Mouse (Mus musculus): ENCODE measurements around the gene Pdik1l. TPM values are rescaled to one million over a fixed set of nuclear protein-coding genes. Genes with fewer than 3 reads are reported as not detected.
A peak's percentile ranks its signal among the peaks of the same experiment; 100 is the strongest.
"Not testable (repeated sequence)": the region's sequence is repeated elsewhere in the genome, so short reads cannot be mapped to it uniquely, and the experiment has no call there.

Pdik1l gene
- polyA plus RNA-seq, 1 experiment from 2014 or later, result 32.5 TPM

DNA sequence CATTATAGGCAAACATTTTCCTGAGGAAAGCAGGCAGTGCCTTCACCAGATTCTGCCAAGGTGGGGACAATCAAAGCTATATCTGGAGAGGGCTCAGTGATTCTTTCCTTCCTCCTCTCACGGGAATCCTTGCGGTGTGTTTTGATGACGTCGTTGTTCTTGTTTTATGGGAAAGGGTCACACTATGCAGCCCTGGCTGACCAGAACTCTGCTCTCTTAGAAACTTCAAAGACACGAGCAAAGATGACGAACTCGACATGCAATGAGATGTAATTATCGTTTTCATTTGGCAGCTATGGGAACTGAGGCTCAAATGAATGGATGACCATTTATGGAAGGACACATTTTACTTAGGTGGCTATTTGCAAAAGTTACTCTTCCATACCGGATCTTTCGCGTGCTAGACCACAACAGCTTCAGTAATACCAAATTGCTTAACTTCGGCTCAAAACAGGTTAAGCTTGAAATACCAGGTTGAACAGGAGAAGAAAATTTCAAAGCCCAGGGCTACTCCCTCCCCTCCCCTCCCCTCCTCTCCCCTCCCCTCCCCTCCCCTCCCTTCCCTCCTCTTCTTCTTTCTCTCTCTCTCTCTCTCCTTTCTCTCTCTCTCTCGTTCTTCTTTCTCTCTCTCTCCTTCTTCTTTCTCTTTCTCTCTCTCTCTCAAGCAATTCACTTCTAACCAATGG is 14.8 kb downstream of the Pdik1l start:
- Histone ChIP-seq H3K27ac (ENCODE audit: low read depth, low read length) (no peak overlapping the region), H3K4me2 (ENCODE audit: low read length) (peak overlapping the region; percentile 25), H3K4me1 (ENCODE audit: control insufficient read depth, insufficient read depth, low read depth, low read length) (no peaks in the 10 kb centered on the region), H3K36me3 (ENCODE audit: control insufficient read depth, insufficient read depth, low read length) (peaks cover 6% of the 10 kb centered on the region), H3K27me3 (replicated peaks; ENCODE audit: control insufficient read depth, insufficient read depth, low read length) (no peaks in the 10 kb centered on the region), H3K4me3 (ENCODE audit: low read length) (no peak overlapping the region), H3K9me3 (ENCODE audit: control insufficient read depth, low read length) (no peaks in the 10 kb centered on the region), H3K9ac (ENCODE audit: low read depth, low read length) (no peak overlapping the region)
- 34% methylated on average over 13 of the region's 13 CpGs for WGBS
- no peak for ATAC-seq

DNA sequence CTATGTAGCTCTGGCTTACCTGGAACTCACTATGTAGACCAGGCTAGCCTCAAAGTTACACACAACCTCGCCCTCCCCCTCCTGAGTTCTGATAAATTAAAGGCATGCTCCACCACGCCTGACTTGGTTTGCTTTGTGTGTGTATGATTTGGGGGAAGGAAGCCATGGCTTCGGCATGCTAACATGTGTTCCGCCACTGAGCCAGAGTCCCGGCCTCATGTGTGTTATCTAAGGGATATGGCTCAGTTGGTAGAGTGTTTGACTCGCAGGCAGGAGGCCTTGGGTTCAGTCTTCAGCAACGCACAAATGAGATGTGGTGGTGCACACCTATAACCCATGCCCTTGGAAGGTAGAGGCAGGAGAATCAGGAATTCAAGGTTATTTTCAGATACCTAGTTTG is 15.7 kb downstream of the Pdik1l start:
- no peak for ATAC-seq
- 81% methylated on average over 7 of the region's 7 CpGs for WGBS

GRCm38 (mm10) chr4:134269622-134270021 is 18.1 kb downstream of the Pdik1l start:
- H3K4me2 ChIP-seq (ENCODE audit: low read length); H3K4me3 ChIP-seq (ENCODE audit: low read length); H3K27ac ChIP-seq (ENCODE audit: low read depth, low read length); H3K9ac ChIP-seq (ENCODE audit: low read depth, low read length); H3K4me1 ChIP-seq (ENCODE audit: control insufficient read depth, insufficient read depth, low read depth, low read length); H3K36me3 ChIP-seq (ENCODE audit: control insufficient read depth, insufficient read depth, low read length); ATAC-seq; H3K27me3 ChIP-seq (replicated peaks; ENCODE audit: control insufficient read depth, insufficient read depth, low read length); H3K9me3 ChIP-seq (ENCODE audit: control insufficient read depth, low read length): not testable (repeated sequence)

More for the DNA sequence above, 15.7 kb downstream of the Pdik1l start:
- no peaks in the 10 kb centered on the region for H3K9me3 ChIP-seq (ENCODE audit: control insufficient read depth, low read length)
- H3K4me3 ChIP-seq (ENCODE audit: low read length), result no peak overlapping the region
- no peaks in the 10 kb centered on the region for H3K27me3 ChIP-seq (replicated peaks; ENCODE audit: control insufficient read depth, insufficient read depth, low read length)
- no peak overlapping the region for H3K9ac ChIP-seq (ENCODE audit: low read depth, low read length)
- no peak overlapping the region for H3K4me2 ChIP-seq (ENCODE audit: low read length)
- H3K36me3 ChIP-seq (ENCODE audit: control insufficient read depth, insufficient read depth, low read length), result peaks cover 5% of the 10 kb centered on the region
- no peaks in the 10 kb centered on the region for H3K4me1 ChIP-seq (ENCODE audit: control insufficient read depth, insufficient read depth, low read depth, low read length)
- no peak overlapping the region for H3K27ac ChIP-seq (ENCODE audit: low read depth, low read length)

DNA sequence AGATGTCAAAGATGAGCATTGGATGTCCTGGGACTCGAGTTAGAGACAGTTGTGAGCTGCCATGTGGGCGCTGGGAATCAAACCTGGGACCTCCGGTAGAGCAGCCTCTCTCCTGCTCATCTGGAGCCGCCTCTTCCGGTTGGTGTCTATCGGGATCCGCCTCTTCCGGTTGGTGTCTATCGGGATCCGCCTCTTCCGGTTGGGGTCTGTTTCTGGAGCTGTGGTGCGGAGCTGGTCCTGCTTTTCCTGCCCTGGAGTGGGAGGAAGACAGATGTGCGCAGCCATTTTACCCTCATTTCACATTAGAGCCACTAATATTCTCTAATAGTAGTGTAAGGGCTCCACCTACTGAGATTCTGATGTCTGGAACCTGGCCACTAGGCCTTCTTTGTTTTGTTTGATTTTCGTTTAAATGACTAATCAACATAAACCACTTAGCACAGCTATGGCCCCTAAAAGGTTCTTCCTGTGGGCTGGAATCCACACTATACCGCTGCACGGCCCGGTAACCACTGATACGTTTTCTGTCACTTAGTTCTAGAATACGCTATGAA is 19.5 kb downstream of the Pdik1l start:
- Histone ChIP-seq H3K27me3 (replicated peaks; ENCODE audit: control insufficient read depth, insufficient read depth, low read length) (no peaks in the 10 kb centered on the region), H3K4me3 (ENCODE audit: low read length) (no peak overlapping the region), H3K27ac (ENCODE audit: low read depth, low read length) (no peak overlapping the region), H3K4me1 (ENCODE audit: control insufficient read depth, insufficient read depth, low read depth, low read length) (no peaks in the 10 kb centered on the region), H3K9ac (ENCODE audit: low read depth, low read length) (no peak overlapping the region), H3K9me3 (ENCODE audit: control insufficient read depth, low read length) (no peaks in the 10 kb centered on the region), H3K4me2 (ENCODE audit: low read length) (no peak overlapping the region), H3K36me3 (ENCODE audit: control insufficient read depth, insufficient read depth, low read length) (no peaks in the 10 kb centered on the region)
- ATAC-seq, result no peak
- 84% methylated on average over 19 of the region's 19 CpGs for WGBS

DNA sequence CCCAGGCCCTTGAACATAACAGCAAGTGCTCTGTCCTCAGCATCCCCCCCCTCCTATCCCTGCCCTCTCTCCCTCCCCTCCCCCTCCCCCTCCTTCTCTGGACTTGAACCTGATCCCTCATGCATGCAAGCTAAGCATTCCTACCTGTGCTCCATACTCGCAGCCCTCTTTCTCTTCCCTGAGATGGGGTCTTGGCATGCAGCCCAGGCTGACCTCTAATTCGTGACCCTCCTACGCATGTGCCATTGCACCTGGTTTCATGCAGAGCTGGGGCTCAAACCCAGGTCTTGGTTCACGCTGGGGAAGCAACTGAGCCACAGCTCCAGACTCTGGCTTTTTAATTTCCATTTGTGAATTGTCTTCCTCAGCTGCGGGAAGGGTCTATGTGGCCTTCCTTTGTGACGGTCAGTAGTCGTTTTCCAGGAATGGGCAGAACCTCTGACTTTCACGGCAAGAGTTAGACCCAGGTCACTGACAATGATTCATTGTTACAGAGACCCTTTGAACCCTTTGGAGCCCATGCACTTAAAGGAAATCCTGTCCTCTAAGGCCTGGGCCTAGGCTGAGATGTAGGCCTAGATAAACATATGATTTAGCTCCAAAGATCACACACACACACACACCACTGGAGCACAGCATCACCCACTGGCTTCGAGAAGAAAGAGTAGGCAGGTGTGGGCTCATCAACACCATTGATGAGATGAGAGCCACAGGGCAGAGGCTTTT is 21.7 kb downstream of the Pdik1l start:
- H3K4me3 ChIP-seq (ENCODE audit: low read length), result no peak overlapping the region
- H3K27me3 ChIP-seq (replicated peaks; ENCODE audit: control insufficient read depth, insufficient read depth, low read length), result no peaks in the 10 kb centered on the region
- no peaks in the 10 kb centered on the region for H3K36me3 ChIP-seq (ENCODE audit: control insufficient read depth, insufficient read depth, low read length)
- WGBS, result 60% methylated on average over 9 of the region's 9 CpGs
- no peak for ATAC-seq
- H3K27ac ChIP-seq (ENCODE audit: low read depth, low read length), result no peak overlapping the region
- H3K9me3 ChIP-seq (ENCODE audit: control insufficient read depth, low read length), result no peaks in the 10 kb centered on the region
- H3K9ac ChIP-seq (ENCODE audit: low read depth, low read length), result no peak overlapping the region
- H3K4me2 ChIP-seq (ENCODE audit: low read length), result no peak overlapping the region
- H3K4me1 ChIP-seq (ENCODE audit: control insufficient read depth, insufficient read depth, low read depth, low read length), result no peaks in the 10 kb centered on the region

- H3K27ac ChIP-seq (ENCODE audit: low read depth, low read length), result no peak overlapping the region
- H3K4me3 ChIP-seq (ENCODE audit: low read length), result no peak overlapping the region
- H3K36me3 ChIP-seq (ENCODE audit: control insufficient read depth, insufficient read depth, low read length), result no peaks in the 10 kb centered on the region
- no peaks in the 10 kb centered on the region for H3K27me3 ChIP-seq (replicated peaks; ENCODE audit: control insufficient read depth, insufficient read depth, low read length)
- no peaks in the 10 kb centered on the region for H3K4me1 ChIP-seq (ENCODE audit: control insufficient read depth, insufficient read depth, low read depth, low read length)
- H3K9ac ChIP-seq (ENCODE audit: low read depth, low read length), result no peak overlapping the region
- no peak for ATAC-seq
- no peaks in the 10 kb centered on the region for H3K9me3 ChIP-seq (ENCODE audit: control insufficient read depth, low read length)
- H3K4me2 ChIP-seq (ENCODE audit: low read length), result no peak overlapping the region
- WGBS, result 40% methylated on average over 6 of the region's 6 CpGs
Observed at GRCm38 (mm10) chr4:134263191-134263590, 24.5 kb downstream of the Pdik1l start.

- Histone ChIP-seq H3K27me3 (replicated peaks; ENCODE audit: control insufficient read depth, insufficient read depth, low read length) (peaks cover 13% of the 10 kb centered on the region), H3K4me1 (ENCODE audit: control insufficient read depth, insufficient read depth, low read depth, low read length) (peaks cover 6% of the 10 kb centered on the region), H3K4me3 (ENCODE audit: low read length) (no peak overlapping the region), H3K9ac (ENCODE audit: low read depth, low read length) (no peak overlapping the region), H3K36me3 (ENCODE audit: control insufficient read depth, insufficient read depth, low read length) (no peaks in the 10 kb centered on the region), H3K9me3 (ENCODE audit: control insufficient read depth, low read length) (no peaks in the 10 kb centered on the region), H3K4me2 (ENCODE audit: low read length) (no peak overlapping the region), H3K27ac (ENCODE audit: low read depth, low read length) (no peak overlapping the region)
- WGBS, result 68% methylated on average over 11 of the region's 11 CpGs
- no peak for ATAC-seq
Observed at GRCm38 (mm10) chr4:134258354-134258753, 29.3 kb downstream of the Pdik1l start.

GRCm38 (mm10) chr4:134257198-134258009 is 30.3 kb downstream of the Pdik1l start:
- Histone ChIP-seq H3K4me1 (ENCODE audit: control insufficient read depth, insufficient read depth, low read depth, low read length) (peaks cover 10% of the 10 kb centered on the region), H3K27ac (ENCODE audit: low read depth, low read length) (no peak overlapping the region), H3K27me3 (replicated peaks; ENCODE audit: control insufficient read depth, insufficient read depth, low read length) (peaks cover 21% of the 10 kb centered on the region), H3K36me3 (ENCODE audit: control insufficient read depth, insufficient read depth, low read length) (no peaks in the 10 kb centered on the region), H3K9me3 (ENCODE audit: control insufficient read depth, low read length) (no peaks in the 10 kb centered on the region), H3K9ac (ENCODE audit: low read depth, low read length) (no peak overlapping the region), H3K4me3 (ENCODE audit: low read length) (no peak overlapping the region), H3K4me2 (ENCODE audit: low read length) (no peak overlapping the region)
- 14% methylated on average over 11 of the region's 11 CpGs for WGBS
- no peak for ATAC-seq
